Mouse (Mus musculus) lung, adult 2 months (tissue): ENCODE data around the gene Mipep.

Experiments
- CTCF ChIP-seq: fragments of 200-500 bp; IDR thresholded peaks from 2 replicates; pipeline ENCODE4 v1.5.1; 2011; ENCODE audit warnings: mild to moderate bottlenecking, low read length, control low read depth; ENCODE audit not compliant: insufficient read depth
- POLR2A ChIP-seq: fragments of 200-500 bp; IDR thresholded peaks from 2 replicates; pipeline ENCODE4 v1.6.1; 2011; ENCODE audit warnings: low read depth, mild to moderate bottlenecking, control low read depth, low read length, borderline replicate concordance; ENCODE audit errors: extremely low read depth

DNA sequence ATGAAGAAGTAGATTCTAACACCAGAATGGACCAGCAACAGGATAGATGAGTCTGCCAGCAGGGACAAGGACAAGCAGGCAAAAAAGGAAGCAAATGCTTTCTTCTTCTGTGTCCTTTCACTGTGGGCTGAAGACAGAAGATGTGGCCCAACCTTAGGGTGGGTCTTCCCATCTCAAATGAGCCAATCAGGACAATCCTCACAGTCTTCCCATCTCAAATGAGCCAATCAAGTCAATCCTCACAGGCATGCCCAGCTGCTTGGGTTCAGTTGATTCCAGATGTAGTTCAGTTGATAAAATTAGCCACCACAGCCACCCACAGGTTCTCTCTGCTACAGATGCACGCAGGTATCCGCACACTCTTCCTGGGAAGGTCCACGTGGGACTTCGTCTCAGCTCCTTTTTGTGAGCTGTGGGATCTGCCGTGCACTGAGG, 6.9 kb upstream of the Mipep start:
- no peak for TF ChIP-seq CTCF
- no peak for TF ChIP-seq POLR2A
